Mouse (Mus musculus): Measurements from ENCODE around the gene Fap. TPM values are rescaled to one million over a fixed set of nuclear protein-coding genes. Genes with fewer than 3 reads are reported as not detected.

The Fap gene
- polyA plus RNA-seq, 1 experiment from 2014 or later, result 4.7 TPM

DNA sequence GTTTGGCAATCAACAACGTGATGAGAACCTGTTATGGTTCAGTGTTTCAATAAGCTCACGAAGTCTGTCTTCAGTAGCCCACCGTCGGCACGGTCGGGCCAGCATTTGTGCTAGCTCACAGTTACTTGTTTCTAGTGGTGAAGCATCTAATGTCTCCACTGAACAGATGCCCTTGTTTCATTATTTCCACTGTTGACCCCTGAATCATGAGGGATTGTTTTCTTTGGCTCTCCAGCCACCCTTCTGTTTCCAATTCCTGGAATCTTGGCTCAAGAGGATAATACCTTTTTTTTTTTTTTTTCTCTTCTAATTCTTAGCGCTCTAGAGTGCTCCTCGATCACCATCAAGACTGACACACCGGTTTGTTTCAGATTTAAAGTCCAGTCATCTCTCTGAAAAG, 104.3 kb downstream of the Fap start:
- Histone ChIP-seq H3K27ac (ENCODE audit: low read length) (no peak overlapping the region), H3K4me2 (replicated peaks; ENCODE audit: low read depth, low read length) (no peak overlapping the region), H3K36me3 (ENCODE audit: insufficient read depth, low read length) (no peaks in the 10 kb centered on the region), H3K4me1 (ENCODE audit: insufficient read depth, low read length) (no peaks in the 10 kb centered on the region), H3K4me3 (ENCODE audit: low read length) (no peak overlapping the region), H3K9ac (replicated peaks; ENCODE audit: low read length) (no peak overlapping the region), H3K9me3 (ENCODE audit: low read length) (no peaks in the 10 kb centered on the region), H3K27me3 (ENCODE audit: insufficient read depth, low read length) (no peaks in the 10 kb centered on the region)
- no peak for ATAC-seq (ENCODE audit: low FRiP score, low TSS enrichment)
- 77% methylated on average over 9 of the region's 9 CpGs for WGBS

DNA sequence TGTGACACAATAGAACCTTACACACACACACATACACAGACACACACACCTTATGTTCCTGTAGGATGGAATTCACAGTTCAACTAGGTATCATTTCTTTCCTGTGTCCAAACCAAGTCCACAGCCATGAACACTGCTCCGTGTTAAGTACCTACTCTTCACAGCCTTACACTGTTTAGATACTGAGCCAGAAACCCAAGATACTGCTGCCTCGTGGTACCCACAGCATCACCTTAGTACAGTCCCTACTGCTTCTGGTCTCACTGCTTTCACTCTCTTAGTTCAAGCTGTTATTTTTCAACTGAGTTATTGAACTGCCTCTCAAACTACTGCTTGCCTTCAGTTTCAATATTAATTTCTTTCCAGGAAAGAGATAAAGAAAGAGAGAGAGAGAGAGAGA, 110.6 kb downstream of the Fap start:
- H3K4me2 ChIP-seq (replicated peaks; ENCODE audit: low read depth, low read length), result no peak overlapping the region
- no peaks in the 10 kb centered on the region for H3K9me3 ChIP-seq (ENCODE audit: low read length)
- no peak overlapping the region for H3K4me3 ChIP-seq (ENCODE audit: low read length)
- H3K27ac ChIP-seq (ENCODE audit: low read length), result no peak overlapping the region
- 0 out of 2 replicates have a peak, but pooled peaks cover 5% of the 10 kb centered on the region for H3K4me1 ChIP-seq (ENCODE audit: insufficient read depth, low read length)
- ATAC-seq (ENCODE audit: low FRiP score, low TSS enrichment), result no peak
- H3K27me3 ChIP-seq (ENCODE audit: insufficient read depth, low read length), result no peaks in the 10 kb centered on the region
- no peak overlapping the region for H3K9ac ChIP-seq (replicated peaks; ENCODE audit: low read length)
- no peaks in the 10 kb centered on the region for H3K36me3 ChIP-seq (ENCODE audit: insufficient read depth, low read length)
- WGBS, result 87% methylated on average over 2 of the region's 2 CpGs

DNA sequence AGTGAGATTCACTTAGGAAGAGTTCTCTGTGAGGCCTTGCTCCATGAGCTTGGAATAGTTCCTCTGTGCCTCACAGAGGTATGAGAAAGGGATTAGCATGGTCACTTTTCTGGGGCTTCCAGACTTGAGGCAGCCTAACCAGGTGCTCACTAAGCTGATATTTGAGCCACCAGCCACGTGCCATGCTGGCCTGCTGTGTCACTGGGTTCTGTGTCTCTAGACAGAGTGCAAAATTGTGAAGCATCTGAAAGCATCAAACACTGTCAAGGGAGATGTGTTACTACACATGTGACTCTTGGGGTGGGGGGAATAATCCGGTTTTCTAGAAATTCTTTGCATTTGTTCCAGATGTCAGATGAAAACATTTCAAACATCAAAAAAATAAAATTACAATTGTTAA, 111.7 kb downstream of the Fap start:
- H3K9ac ChIP-seq (replicated peaks; ENCODE audit: low read length), result no peak overlapping the region
- WGBS, result 76% methylated on average over 2 of the region's 2 CpGs
- no peak for ATAC-seq (ENCODE audit: low FRiP score, low TSS enrichment)

DNA sequence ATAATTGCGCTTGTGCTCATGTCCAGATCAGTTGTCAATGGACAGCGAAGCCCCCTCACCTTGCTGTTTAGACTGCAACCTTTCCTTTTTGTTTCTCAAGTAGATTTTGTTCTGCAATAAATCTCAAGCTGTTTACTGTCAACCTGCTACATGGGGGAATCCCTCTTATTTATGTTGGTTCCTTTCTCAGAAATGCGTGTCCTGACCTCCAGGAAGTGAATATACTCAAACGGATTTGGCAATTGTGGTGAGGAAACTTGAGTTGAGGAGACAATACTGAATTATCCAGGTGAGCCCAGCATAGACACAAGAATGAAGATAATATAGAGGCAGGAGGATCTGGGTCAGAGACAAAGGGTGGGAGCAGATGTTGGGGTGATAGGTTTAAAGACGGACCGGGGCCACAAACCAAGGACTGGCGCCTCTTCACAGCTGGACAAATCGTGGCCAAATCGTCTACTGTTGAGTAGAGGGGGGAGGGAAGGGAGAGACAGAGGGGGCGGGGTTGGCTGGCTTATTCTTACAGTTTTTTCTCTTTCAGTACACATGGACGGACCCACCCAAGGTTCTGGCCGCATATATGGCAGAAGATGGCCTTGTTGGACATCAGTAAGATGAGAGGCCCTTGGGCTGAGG, 112.9 kb downstream of the Fap start:
- ATAC-seq (ENCODE audit: low FRiP score, low TSS enrichment), result no peak
- WGBS, result 50% methylated on average over 12 of the region's 12 CpGs
- Histone ChIP-seq H3K27me3 (ENCODE audit: insufficient read depth, low read length) (no peaks in the 10 kb centered on the region), H3K36me3 (ENCODE audit: insufficient read depth, low read length) (no peaks in the 10 kb centered on the region), H3K4me3 (ENCODE audit: low read length) (no peak overlapping the region), H3K27ac (ENCODE audit: low read length) (no peak overlapping the region), H3K9ac (replicated peaks; ENCODE audit: low read length) (no peak overlapping the region), H3K4me2 (replicated peaks; ENCODE audit: low read depth, low read length) (no peak overlapping the region), H3K4me1 (ENCODE audit: insufficient read depth, low read length) (0 out of 2 replicates have a peak, but pooled peaks cover 5% of the 10 kb centered on the region), H3K9me3 (ENCODE audit: low read length) (no peaks in the 10 kb centered on the region)

More for the DNA sequence above, 111.7 kb downstream of the Fap start:
- Histone ChIP-seq H3K27me3 (ENCODE audit: insufficient read depth, low read length) (no peaks in the 10 kb centered on the region), H3K4me2 (replicated peaks; ENCODE audit: low read depth, low read length) (no peak overlapping the region), H3K27ac (ENCODE audit: low read length) (no peak overlapping the region), H3K4me3 (ENCODE audit: low read length) (no peak overlapping the region), H3K36me3 (ENCODE audit: insufficient read depth, low read length) (no peaks in the 10 kb centered on the region), H3K9me3 (ENCODE audit: low read length) (no peaks in the 10 kb centered on the region), H3K4me1 (ENCODE audit: insufficient read depth, low read length) (0 out of 2 replicates have a peak, but pooled peaks cover 5% of the 10 kb centered on the region)

DNA sequence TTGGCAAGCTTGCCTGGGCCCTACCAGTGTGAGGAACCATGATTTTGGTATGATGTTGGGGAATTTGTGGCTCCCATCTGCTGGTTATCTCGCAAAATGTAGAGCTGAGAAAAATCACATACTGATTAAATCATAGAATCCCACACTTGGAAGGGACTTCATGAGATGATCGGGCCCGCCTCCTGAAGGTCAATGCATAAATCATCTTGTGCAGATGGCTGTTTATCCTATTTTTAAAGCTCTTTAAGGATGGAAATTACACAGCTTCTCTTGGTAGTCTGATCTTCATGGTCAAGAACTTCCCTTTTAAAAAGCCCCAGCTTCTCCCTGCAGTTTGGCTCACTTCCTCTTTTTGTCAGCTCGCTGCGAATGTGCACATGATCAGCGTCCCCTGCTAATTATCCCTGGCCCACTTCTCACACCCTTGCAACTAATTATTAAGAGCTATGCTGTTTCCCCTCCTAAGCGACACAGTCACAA, 113.6 kb downstream of the Fap start:
- H3K36me3 ChIP-seq (ENCODE audit: insufficient read depth, low read length), result no peaks in the 10 kb centered on the region
- 42% methylated on average over 7 of the region's 7 CpGs for WGBS
- no peaks in the 10 kb centered on the region for H3K9me3 ChIP-seq (ENCODE audit: low read length)
- no peak; the same call in 1 of the 2 replicates for ATAC-seq (ENCODE audit: low FRiP score, low TSS enrichment)
- H3K4me3 ChIP-seq (ENCODE audit: low read length), result no peak overlapping the region
- H3K4me1 ChIP-seq (ENCODE audit: insufficient read depth, low read length), result 0 out of 2 replicates have a peak, but pooled peaks cover 5% of the 10 kb centered on the region
- H3K27me3 ChIP-seq (ENCODE audit: insufficient read depth, low read length), result no peaks in the 10 kb centered on the region
- H3K9ac ChIP-seq (replicated peaks; ENCODE audit: low read length), result no peak overlapping the region
- no peak overlapping the region for H3K4me2 ChIP-seq (replicated peaks; ENCODE audit: low read depth, low read length)
- H3K27ac ChIP-seq (ENCODE audit: low read length), result no peak overlapping the region

DNA sequence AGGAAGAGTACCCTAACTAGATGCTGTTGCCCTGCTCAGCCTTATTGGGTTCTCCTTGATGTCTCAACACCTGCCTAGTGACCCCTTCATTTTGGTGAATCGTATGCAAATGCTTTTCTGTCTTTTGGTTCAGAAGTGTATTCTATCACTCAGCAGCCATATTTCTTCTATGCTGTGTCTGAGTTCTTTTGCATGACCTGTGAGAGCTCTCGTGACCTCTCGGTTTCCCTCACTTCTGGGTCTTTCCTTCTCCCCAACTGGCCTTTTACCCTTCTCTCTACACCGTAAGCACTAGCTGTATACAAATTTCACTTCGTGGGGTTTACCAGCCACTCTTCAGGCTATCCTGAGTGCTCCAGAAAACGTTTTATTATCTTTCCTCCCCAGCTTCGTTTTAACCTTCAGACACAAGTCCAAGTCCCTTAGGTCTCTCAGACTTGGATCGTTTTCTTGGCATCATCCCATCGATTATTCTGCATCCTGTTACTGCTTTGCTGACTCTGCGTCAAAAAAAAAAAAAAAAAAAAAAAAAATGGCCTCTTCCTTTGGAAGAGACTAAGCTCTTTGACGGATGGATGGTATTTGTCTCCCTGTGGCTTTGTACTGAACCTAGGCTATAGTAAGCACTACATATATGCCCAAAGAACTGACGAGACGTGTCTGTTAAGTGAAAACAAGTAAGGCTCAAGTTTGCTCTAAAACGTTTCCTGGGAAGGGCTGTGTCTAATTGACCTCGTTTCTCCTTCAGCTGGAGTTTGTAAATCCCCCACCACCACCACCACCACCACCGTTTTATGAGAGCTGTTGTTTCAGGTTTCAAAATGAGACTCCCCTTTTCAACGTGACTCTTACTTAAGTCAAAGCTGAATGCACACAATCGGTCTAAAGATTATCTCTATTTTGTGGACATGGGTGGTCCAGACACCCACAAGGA, 114.4 kb downstream of the Fap start:
- no peak for ATAC-seq (ENCODE audit: low FRiP score, low TSS enrichment)
- no peaks in the 10 kb centered on the region for H3K27me3 ChIP-seq (ENCODE audit: insufficient read depth, low read length)
- H3K9me3 ChIP-seq (ENCODE audit: low read length), result no peaks in the 10 kb centered on the region
- H3K4me1 ChIP-seq (ENCODE audit: insufficient read depth, low read length), result 0 out of 2 replicates have a peak, but pooled peaks cover 5% of the 10 kb centered on the region
- H3K27ac ChIP-seq (ENCODE audit: low read length), result no peak overlapping the region
- no peak overlapping the region for H3K4me3 ChIP-seq (ENCODE audit: low read length)
- H3K4me2 ChIP-seq (replicated peaks; ENCODE audit: low read depth, low read length), result no peak overlapping the region
- no peaks in the 10 kb centered on the region for H3K36me3 ChIP-seq (ENCODE audit: insufficient read depth, low read length)
- no peak overlapping the region for H3K9ac ChIP-seq (replicated peaks; ENCODE audit: low read length)
- WGBS, result 39% methylated on average over 18 of the region's 18 CpGs

DNA sequence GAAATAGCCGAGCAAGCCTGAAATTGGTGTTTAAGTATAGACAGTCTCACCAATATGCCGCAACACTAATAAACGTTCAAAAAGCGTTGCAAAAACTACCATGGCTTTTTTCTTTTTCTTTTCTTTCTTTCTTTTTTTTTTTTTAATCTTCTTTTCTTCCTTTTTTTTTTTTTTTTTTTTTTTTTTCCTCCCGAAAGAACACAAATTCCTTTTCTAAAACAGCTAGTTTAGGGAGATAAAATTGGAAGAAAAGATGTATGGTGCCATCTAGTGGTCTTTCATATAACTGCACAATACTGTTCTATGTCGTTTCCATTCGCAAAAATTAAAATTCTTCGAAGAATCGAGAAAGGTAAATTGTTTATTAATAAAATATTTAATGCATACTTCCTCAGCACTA, 115.8 kb downstream of the Fap start:
- H3K27me3 ChIP-seq (ENCODE audit: insufficient read depth, low read length), result no peaks in the 10 kb centered on the region
- H3K27ac ChIP-seq (ENCODE audit: low read length), result no peak overlapping the region
- H3K4me3 ChIP-seq (ENCODE audit: low read length), result no peak overlapping the region
- H3K36me3 ChIP-seq (ENCODE audit: insufficient read depth, low read length), result no peaks in the 10 kb centered on the region
- no peak overlapping the region for H3K4me2 ChIP-seq (replicated peaks; ENCODE audit: low read depth, low read length)
- no peaks in the 10 kb centered on the region for H3K9me3 ChIP-seq (ENCODE audit: low read length)
- H3K4me1 ChIP-seq (ENCODE audit: insufficient read depth, low read length), result 0 out of 2 replicates have a peak, but pooled peaks cover 5% of the 10 kb centered on the region
- no peak overlapping the region for H3K9ac ChIP-seq (replicated peaks; ENCODE audit: low read length)
- no peak for ATAC-seq (ENCODE audit: low FRiP score, low TSS enrichment)
- WGBS, result 43% methylated on average over 9 of the region's 9 CpGs

DNA sequence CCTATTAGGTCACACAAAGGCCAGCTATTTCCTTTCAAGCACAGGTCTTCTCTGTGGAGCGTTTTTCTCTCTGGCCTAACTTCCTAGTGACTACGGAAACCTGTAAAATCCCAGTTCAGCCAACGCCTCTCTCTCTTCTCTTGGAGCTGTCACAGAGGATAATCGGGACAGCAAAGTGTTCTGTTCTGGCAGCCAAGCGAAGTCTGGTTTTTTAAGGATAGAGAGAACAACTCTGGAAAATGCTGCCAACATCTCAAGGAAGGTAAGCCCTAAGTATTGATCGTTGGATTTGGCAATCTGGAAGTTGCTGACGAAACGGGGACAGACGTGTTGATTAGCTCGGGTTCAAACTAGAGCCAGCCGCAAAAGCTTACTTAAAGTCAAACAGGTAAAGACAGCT, 118.9 kb downstream of the Fap start:
- H3K4me2 ChIP-seq (replicated peaks; ENCODE audit: low read depth, low read length), result no peak overlapping the region
- H3K36me3 ChIP-seq (ENCODE audit: insufficient read depth, low read length), result no peaks in the 10 kb centered on the region
- WGBS, result 86% methylated on average over 11 of the region's 11 CpGs
- no peaks in the 10 kb centered on the region for H3K4me1 ChIP-seq (ENCODE audit: insufficient read depth, low read length)
- H3K4me3 ChIP-seq (ENCODE audit: low read length), result no peak overlapping the region
- no peak for ATAC-seq (ENCODE audit: low FRiP score, low TSS enrichment)
- H3K27ac ChIP-seq (ENCODE audit: low read length), result no peak overlapping the region
- H3K9ac ChIP-seq (replicated peaks; ENCODE audit: low read length), result no peak overlapping the region
- H3K27me3 ChIP-seq (ENCODE audit: insufficient read depth, low read length), result no peaks in the 10 kb centered on the region
- no peaks in the 10 kb centered on the region for H3K9me3 ChIP-seq (ENCODE audit: low read length)

DNA sequence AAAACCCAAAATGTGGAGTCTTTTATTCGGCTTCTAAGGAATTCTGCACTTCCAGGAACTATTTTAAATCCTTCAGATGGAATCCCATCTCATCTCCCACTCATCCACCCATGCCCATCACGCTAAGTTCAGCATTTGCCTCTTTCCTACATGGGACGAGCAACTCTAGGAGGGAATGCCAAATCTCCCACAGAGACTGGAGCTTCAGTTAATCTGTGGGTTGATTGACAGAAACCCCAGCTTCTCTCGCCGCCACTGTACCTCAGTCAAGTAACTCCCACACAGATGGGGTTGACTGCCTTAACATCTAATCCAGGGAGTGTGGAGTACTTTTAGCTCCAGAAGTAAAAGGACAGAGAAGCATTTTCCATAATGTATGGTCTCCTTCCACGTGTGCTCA, 119.8 kb downstream of the Fap start:
- no peak overlapping the region for H3K4me2 ChIP-seq (replicated peaks; ENCODE audit: low read depth, low read length)
- H3K9ac ChIP-seq (replicated peaks; ENCODE audit: low read length), result no peak overlapping the region
- no peak overlapping the region for H3K27ac ChIP-seq (ENCODE audit: low read length)
- no peaks in the 10 kb centered on the region for H3K27me3 ChIP-seq (ENCODE audit: insufficient read depth, low read length)
- peak; percentile 69; the same call in 1 of the 2 replicates for ATAC-seq (ENCODE audit: low FRiP score, low TSS enrichment)
- no peaks in the 10 kb centered on the region for H3K36me3 ChIP-seq (ENCODE audit: insufficient read depth, low read length)
- 50% methylated on average over 6 of the region's 6 CpGs for WGBS
- no peak overlapping the region for H3K4me3 ChIP-seq (ENCODE audit: low read length)
- no peaks in the 10 kb centered on the region for H3K9me3 ChIP-seq (ENCODE audit: low read length)
- no peaks in the 10 kb centered on the region for H3K4me1 ChIP-seq (ENCODE audit: insufficient read depth, low read length)

Data from kidney, embryonic 16.5 days (tissue).